Mouse (Mus musculus) embryonic fibroblast, embryonic 13.5 days (primary cell): ENCODE data around the gene Tnfsf10.

Source experiments
- CTCF ChIP-seq: IDR thresholded peaks from 2 replicates; pipeline ENCODE4 v1.5.1; 2011; ENCODE audit warnings: mild to moderate bottlenecking, control low read depth, low read length, moderate library complexity, borderline replicate concordance; ENCODE audit not compliant: insufficient read depth
- POLR2A ChIP-seq: IDR thresholded peaks from 2 replicates; pipeline ENCODE4 v1.6.1; 2011; ENCODE audit warnings: low read depth, mild to moderate bottlenecking, control low read depth, low read length, moderate library complexity

DNA sequence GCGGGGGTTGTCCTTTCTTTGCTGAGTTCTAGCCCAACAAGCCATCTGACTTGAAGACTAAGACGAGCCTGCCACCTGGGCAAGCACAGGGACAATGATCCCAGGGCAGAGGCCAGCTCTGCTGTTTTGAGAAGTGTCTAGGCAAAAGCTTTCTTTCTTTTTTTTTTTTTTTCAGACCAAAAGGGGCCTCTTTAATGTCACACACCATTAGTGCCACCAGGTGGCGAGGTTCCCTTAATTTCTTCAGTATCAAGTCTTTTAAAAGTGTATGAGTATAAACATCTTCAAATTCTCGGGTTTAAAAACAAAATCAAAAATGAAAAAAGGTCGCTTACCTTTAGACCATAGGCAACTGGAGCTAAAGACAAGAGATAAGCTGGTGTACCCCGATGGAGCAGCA lies 21.6 kb downstream of the Tnfsf10 start:
- no peak for TF ChIP-seq POLR2A
- no peak for TF ChIP-seq CTCF
